Mouse (Mus musculus): ENCODE measurements at regions not wholly inside any gene's neighbourhood (a gene's known extent, or its start where the extent isn't known, plus 50 kb on each side); places are given as distances from the start of the nearest gene placed in this dataset.

DNA sequence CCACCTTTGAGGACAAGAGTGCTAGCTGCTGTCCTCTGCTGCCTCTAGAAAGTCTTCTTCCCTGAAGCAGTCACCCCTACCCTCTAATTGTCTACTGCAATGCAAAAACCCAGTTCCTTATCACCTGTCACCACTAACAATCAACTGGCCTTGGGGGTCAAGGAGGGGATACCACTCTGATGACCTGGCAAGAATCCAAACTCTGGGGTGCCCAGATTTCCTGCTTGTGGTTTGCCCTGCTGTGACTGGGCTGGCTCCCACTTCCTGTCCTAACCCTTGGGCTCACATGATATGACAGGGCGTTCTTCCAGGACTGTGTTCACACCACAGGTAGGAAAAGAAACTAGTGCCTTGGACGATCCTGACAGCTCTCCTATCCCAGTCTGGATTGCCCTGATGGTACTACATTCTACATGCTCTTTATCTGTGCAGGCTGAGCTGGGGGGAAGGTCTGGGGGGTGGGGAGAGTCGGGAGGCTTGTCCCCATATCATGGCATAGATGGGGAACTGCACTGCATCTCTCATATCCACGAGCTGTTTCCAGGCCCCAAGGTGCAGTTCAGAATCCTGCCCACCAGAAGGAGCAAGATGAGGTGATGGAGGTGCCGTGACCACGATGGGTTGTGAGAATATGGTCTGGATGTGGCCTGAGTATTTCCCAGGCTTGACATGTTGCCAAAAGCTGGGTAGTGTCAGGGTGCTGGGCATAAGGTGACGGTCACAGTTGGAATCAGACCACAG is 81.0 kb downstream of the Maf start:
- H3K4me3 ChIP-seq (ENCODE audit: low read depth, low read length): no peak overlapping the region
- no peak overlapping the region for H3K27ac ChIP-seq (ENCODE audit: low read depth)
- H3K4me2 ChIP-seq (ENCODE audit: low read length): no peak overlapping the region
- no peak for ATAC-seq (replicated peaks; ENCODE audit: low FRiP score, low TSS enrichment, low read depth)
- no peaks in the 10 kb centered on the region for H3K4me1 ChIP-seq (replicated peaks; ENCODE audit: control insufficient read depth, insufficient read depth, low read length)
- no peaks in the 10 kb centered on the region for H3K36me3 ChIP-seq (ENCODE audit: control insufficient read depth, insufficient read depth, low read length)
- DNase-seq (ENCODE audit: low spot score): no peak
- no peaks in the 10 kb centered on the region for H3K27me3 ChIP-seq (replicated peaks; ENCODE audit: control insufficient read depth, insufficient read depth, low read length)
- H3K9me3 ChIP-seq (ENCODE audit: control insufficient read depth, low read length): no peaks in the 10 kb centered on the region
- WGBS: 85% methylated on average over 7 of the region's 7 CpGs
- no peak overlapping the region for H3K9ac ChIP-seq (ENCODE audit: low read length)

DNA sequence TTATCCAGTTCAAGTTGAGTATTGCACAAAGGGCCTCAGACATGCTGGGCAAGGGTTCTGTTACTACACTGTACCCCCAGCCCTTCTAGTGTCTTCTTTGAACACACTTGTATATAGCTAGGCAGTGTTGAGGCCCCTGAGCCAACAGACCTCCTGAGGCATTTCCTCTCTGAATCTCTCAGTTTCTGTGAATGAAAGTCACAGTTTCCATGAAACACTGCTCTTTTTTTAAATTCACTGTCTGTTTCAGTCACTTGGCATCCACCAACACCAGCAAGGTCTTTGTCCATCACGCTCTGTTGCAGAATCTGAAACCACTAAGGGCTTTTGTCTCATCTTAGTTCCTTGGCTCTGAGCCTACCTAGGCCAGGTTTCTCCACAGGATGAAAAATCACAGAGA is 82.5 kb downstream of the Maf start:
- Histone ChIP-seq H3K27me3 (replicated peaks; ENCODE audit: control insufficient read depth, insufficient read depth, low read length) (no peaks in the 10 kb centered on the region), H3K36me3 (ENCODE audit: control insufficient read depth, insufficient read depth, low read length) (no peaks in the 10 kb centered on the region), H3K4me1 (replicated peaks; ENCODE audit: control insufficient read depth, insufficient read depth, low read length) (no peaks in the 10 kb centered on the region), H3K4me3 (ENCODE audit: low read depth, low read length) (no peak overlapping the region), H3K9ac (ENCODE audit: low read length) (no peak overlapping the region), H3K4me2 (ENCODE audit: low read length) (no peak overlapping the region), H3K9me3 (ENCODE audit: control insufficient read depth, low read length) (no peaks in the 10 kb centered on the region), H3K27ac (ENCODE audit: low read depth) (no peak overlapping the region)
- WGBS: 100% methylated on average over 1 of the region's 1 CpGs
- no peak for ATAC-seq (replicated peaks; ENCODE audit: low FRiP score, low TSS enrichment, low read depth)
- DNase-seq (ENCODE audit: low spot score): no peak

DNA sequence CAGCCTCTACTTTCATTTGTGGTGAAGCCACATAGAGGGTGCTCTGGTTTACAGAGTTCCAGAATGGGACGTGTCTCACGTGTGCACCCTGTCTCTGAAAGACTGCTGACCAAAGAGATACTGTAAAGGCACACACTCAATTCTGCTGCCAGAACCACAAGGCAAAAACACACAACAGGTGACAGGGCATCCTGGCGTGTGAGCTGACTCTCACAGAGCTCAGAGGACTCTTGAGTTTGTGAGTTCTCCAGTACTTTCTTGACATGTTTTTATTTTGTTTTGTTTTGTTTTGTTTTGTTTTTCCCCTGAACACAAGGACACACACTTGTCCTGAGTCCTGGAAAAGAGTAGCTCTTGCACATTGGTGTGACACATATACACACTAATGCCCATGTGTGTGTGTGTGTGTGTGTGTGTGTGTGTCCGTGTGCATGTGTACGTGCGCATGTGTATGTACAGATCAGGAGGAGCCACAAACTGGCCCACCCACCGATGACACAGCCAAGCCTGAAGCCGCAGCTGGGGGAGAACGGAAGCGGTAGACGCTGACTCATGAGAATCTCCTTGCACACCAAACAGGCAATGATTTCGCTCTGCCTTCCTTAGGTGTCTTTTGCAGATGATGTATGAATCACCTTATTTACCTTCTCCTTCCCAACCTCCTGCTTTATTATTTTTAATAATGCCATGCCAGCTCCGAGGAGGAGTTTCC is 89.4 kb downstream of the Maf start:
- no peak overlapping the region for H3K27ac ChIP-seq (ENCODE audit: low read depth)
- no peak overlapping the region for H3K9ac ChIP-seq (ENCODE audit: low read length)
- H3K4me2 ChIP-seq (ENCODE audit: low read length): no peak overlapping the region
- H3K36me3 ChIP-seq (ENCODE audit: control insufficient read depth, insufficient read depth, low read length): no peaks in the 10 kb centered on the region
- 75% methylated on average over 13 of the region's 13 CpGs for WGBS
- H3K27me3 ChIP-seq (replicated peaks; ENCODE audit: control insufficient read depth, insufficient read depth, low read length): no peaks in the 10 kb centered on the region
- H3K4me3 ChIP-seq (ENCODE audit: low read depth, low read length): no peak overlapping the region
- no peak for ATAC-seq (replicated peaks; ENCODE audit: low FRiP score, low TSS enrichment, low read depth)
- H3K9me3 ChIP-seq (ENCODE audit: control insufficient read depth, low read length): no peaks in the 10 kb centered on the region
- no peaks in the 10 kb centered on the region for H3K4me1 ChIP-seq (replicated peaks; ENCODE audit: control insufficient read depth, insufficient read depth, low read length)
- no peak for DNase-seq (ENCODE audit: low spot score)

DNA sequence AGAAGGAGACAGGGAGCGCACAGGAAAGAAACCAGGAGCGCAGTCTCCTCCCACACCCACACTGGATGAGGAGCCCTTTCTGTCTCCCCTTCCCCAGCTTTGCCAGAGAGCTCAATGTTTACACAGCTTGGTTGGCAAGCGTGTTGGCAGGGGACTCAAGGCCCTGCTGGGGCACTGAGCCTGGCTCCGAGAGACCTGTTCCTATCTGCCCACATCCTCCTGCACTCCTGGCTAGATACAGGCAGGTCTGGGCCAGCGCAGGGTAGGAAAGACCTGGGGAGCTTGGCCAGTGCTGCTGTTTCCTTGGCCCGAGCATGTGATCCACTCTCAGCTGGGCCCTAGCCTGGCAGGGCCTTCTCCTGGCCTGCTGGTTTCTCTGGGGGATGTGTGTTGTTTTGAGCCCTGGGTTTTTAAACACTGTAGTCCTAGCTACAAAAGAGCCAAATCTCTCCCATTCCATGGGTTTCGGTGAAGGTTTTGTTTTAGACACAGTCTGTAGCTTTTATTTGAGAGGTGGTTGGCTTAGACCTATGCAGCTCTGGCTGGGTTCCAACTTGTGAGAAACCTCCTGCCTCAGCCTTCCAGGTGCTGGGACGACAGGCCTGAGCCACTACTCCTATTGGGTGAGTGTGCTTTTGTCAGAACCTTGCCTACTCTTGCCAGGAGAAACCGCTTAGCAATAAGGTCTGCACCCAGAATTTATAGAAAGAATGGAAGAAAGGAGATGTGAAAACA is 90.6 kb downstream of the Maf start:
- H3K27ac ChIP-seq (ENCODE audit: low read depth): no peak overlapping the region
- H3K4me3 ChIP-seq (ENCODE audit: low read depth, low read length): no peak overlapping the region
- H3K9me3 ChIP-seq (ENCODE audit: control insufficient read depth, low read length): no peaks in the 10 kb centered on the region
- H3K9ac ChIP-seq (ENCODE audit: low read length): no peak overlapping the region
- DNase-seq (ENCODE audit: low spot score) (no peak), ATAC-seq (replicated peaks; ENCODE audit: low FRiP score, low TSS enrichment, low read depth) (no peak)
- no peaks in the 10 kb centered on the region for H3K4me1 ChIP-seq (replicated peaks; ENCODE audit: control insufficient read depth, insufficient read depth, low read length)
- H3K36me3 ChIP-seq (ENCODE audit: control insufficient read depth, insufficient read depth, low read length): no peaks in the 10 kb centered on the region
- 91% methylated on average over 9 of the region's 9 CpGs for WGBS
- H3K4me2 ChIP-seq (ENCODE audit: low read length): no peak overlapping the region
- no peaks in the 10 kb centered on the region for H3K27me3 ChIP-seq (replicated peaks; ENCODE audit: control insufficient read depth, insufficient read depth, low read length)

DNA sequence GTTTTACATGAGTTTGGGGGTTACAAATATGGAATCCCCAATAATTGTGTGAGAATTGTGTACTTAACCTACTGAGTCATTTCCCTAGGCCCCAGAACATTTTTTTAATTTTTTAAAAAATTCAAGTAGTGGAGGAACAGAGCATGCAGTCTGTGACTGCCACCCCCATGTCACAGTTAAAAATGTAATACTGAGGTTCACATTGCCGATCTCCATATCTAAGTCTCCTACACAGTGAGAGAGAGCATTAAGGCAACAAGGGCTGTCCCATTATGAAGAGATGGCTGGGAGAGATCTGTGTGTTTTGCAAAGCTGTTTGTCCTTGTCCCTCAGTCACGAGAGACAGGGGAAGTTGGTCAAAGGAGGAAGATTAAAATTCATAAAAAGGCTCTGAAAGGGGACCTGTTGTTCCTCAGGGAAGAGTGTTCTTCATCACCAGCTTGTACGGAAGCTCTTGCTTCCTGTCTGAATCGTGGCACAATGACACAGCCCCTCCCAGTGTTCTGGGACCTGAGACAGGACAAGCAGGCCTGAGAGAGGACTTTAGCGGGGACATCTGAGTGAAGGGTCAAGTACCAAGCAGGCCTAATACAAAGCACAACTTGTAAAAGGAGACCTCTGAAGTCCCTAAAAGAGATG is 93.5 kb downstream of the Maf start:
- Histone ChIP-seq H3K27ac (ENCODE audit: low read depth) (no peak overlapping the region), H3K4me1 (replicated peaks; ENCODE audit: control insufficient read depth, insufficient read depth, low read length) (no peaks in the 10 kb centered on the region), H3K9ac (ENCODE audit: low read length) (no peak overlapping the region), H3K4me3 (ENCODE audit: low read depth, low read length) (no peak overlapping the region), H3K27me3 (replicated peaks; ENCODE audit: control insufficient read depth, insufficient read depth, low read length) (no peaks in the 10 kb centered on the region), H3K36me3 (ENCODE audit: control insufficient read depth, insufficient read depth, low read length) (no peaks in the 10 kb centered on the region), H3K4me2 (ENCODE audit: low read length) (no peak overlapping the region), H3K9me3 (ENCODE audit: control insufficient read depth, low read length) (no peaks in the 10 kb centered on the region)
- WGBS: 69% methylated on average over 5 of the region's 5 CpGs
- DNase-seq (ENCODE audit: low spot score): no peak
- no peak for ATAC-seq (replicated peaks; ENCODE audit: low FRiP score, low TSS enrichment, low read depth)

DNA sequence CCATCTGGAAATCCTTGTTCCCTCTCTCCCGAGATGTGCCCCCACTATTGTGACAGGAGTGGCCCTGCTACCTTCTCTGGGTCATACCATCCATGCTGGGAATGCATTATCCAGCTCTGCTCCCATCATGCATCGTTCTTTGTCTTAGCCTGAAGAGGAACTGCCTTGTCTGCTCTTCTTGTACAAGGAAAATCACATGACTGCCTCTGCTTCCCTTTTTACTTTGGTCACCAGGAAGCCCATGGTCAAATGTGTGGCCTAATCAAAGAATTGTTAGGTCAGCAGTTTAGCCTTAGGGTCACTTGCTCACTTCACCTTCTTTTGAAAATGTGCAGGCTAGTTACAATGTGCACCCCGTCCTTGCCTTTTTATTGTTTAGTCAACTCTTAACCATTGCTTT is 95.5 kb downstream of the Maf start:
- Histone ChIP-seq H3K36me3 (ENCODE audit: control insufficient read depth, insufficient read depth, low read length) (no peaks in the 10 kb centered on the region), H3K9me3 (ENCODE audit: control insufficient read depth, low read length) (no peaks in the 10 kb centered on the region), H3K4me1 (replicated peaks; ENCODE audit: control insufficient read depth, insufficient read depth, low read length) (no peaks in the 10 kb centered on the region), H3K4me2 (ENCODE audit: low read length) (no peak overlapping the region), H3K9ac (ENCODE audit: low read length) (no peak overlapping the region), H3K27ac (ENCODE audit: low read depth) (no peak overlapping the region), H3K27me3 (replicated peaks; ENCODE audit: control insufficient read depth, insufficient read depth, low read length) (no peaks in the 10 kb centered on the region), H3K4me3 (ENCODE audit: low read depth, low read length) (no peak overlapping the region)
- 89% methylated on average over 3 of the region's 3 CpGs for WGBS
- ATAC-seq (replicated peaks; ENCODE audit: low FRiP score, low TSS enrichment, low read depth): no peak
- DNase-seq (ENCODE audit: low spot score): no peak

DNA sequence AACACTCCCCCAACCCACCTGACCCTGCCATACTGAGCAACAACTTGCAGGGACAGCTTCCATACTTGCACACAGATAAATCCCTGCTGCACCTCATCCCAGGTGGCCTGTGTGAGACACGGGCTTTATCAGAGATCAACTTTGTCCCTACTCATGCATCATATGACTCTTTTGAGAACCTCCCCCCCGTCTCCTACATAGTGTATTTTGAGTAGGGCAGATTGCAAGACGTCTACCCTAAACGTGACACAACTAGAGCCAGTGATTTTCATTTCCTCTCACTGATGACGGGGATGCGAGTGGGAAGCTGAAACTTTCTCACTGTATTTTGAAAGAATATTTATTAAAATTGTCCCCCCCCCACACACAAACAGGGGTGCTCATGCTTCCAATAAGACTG is 107.8 kb downstream of the Maf start:
- Histone ChIP-seq H3K4me2 (ENCODE audit: low read length) (no peak overlapping the region), H3K4me1 (replicated peaks; ENCODE audit: control insufficient read depth, insufficient read depth, low read length) (no peaks in the 10 kb centered on the region), H3K27me3 (replicated peaks; ENCODE audit: control insufficient read depth, insufficient read depth, low read length) (no peaks in the 10 kb centered on the region), H3K4me3 (ENCODE audit: low read depth, low read length) (no peak overlapping the region), H3K36me3 (ENCODE audit: control insufficient read depth, insufficient read depth, low read length) (no peaks in the 10 kb centered on the region), H3K9ac (ENCODE audit: low read length) (no peak overlapping the region), H3K9me3 (ENCODE audit: control insufficient read depth, low read length) (no peaks in the 10 kb centered on the region), H3K27ac (ENCODE audit: low read depth) (no peak overlapping the region)
- ATAC-seq (replicated peaks; ENCODE audit: low FRiP score, low TSS enrichment, low read depth) (no peak), DNase-seq (ENCODE audit: low spot score) (no peak)
- WGBS: 82% methylated on average over 6 of the region's 6 CpGs

DNA sequence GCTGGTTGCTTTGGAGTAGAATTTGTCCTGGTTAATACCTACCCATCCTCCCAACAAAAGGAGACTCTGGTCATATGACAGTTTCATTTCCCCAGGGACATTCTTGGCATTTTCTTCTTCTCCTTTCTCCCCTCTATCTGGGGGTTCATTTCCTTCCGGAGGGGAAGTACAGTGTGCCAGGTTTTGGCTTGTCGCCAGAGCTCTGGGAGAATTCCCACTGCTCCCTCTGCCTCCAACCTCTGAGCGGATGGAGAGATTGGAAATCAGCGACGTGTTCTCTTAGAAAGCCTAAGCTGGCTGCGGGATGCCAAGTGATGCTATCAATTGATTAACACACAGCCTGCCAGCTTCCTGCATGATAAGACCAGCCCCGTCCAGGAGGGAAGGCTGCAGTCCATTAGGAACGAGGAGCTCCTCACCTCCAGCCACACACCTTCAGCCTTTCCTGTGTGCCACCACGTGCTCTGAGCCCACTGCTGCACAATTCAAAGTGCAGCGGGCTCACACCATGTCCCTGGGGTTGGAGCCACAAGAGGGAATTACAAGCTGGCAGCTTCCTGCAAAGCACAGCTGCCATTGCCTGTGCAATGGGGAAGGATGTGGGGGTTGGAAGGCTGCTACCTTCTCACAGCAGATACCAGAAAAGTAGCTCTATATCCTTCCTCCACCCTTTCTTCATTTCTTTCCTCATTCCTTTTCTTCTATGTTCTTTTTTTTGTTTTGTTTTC is 110.2 kb downstream of the Maf start:
- H3K36me3 ChIP-seq (ENCODE audit: control insufficient read depth, insufficient read depth, low read length): no peaks in the 10 kb centered on the region
- no peaks in the 10 kb centered on the region for H3K27me3 ChIP-seq (replicated peaks; ENCODE audit: control insufficient read depth, insufficient read depth, low read length)
- H3K9me3 ChIP-seq (ENCODE audit: control insufficient read depth, low read length): no peaks in the 10 kb centered on the region
- ATAC-seq (replicated peaks; ENCODE audit: low FRiP score, low TSS enrichment, low read depth) (no peak), DNase-seq (ENCODE audit: low spot score) (no peak)
- 55% methylated on average over 10 of the region's 10 CpGs for WGBS
- no peaks in the 10 kb centered on the region for H3K4me1 ChIP-seq (replicated peaks; ENCODE audit: control insufficient read depth, insufficient read depth, low read length)
- no peak overlapping the region for H3K9ac ChIP-seq (ENCODE audit: low read length)
- no peak overlapping the region for H3K4me3 ChIP-seq (ENCODE audit: low read depth, low read length)
- no peak overlapping the region for H3K27ac ChIP-seq (ENCODE audit: low read depth)
- H3K4me2 ChIP-seq (ENCODE audit: low read length): no peak overlapping the region

All from intestine, embryonic 14.5 days (tissue).